Mouse (Mus musculus) neural tube, embryonic 11.5 days (tissue): ENCODE results near the gene Akap9. TPM values are rescaled to one million over a fixed set of nuclear protein-coding genes. Genes with fewer than 3 reads are reported as not detected.

ENCODE experiments used
- ATAC-seq: fragments of 200-750 bp; cut with Nextera tagmentation; 2 replicates; pipeline ENCODE4 v1.8.0; 2017; ENCODE audit warnings: moderate number of reproducible peaks, mild to moderate bottlenecking, moderate TSS enrichment, moderate library complexity; ENCODE audit not compliant: insufficient read depth, low FRiP score, low TSS enrichment
- DNase-seq: peaks from one replicate; pipeline ENCODE4 v3.0.0-alpha.2; 2015; ENCODE audit warnings: low spot score
- H3K27ac ChIP-seq: fragments of 300-500 bp; sonication (generic); 2 replicates; pipeline ENCODE4 v1.5.1; 2014; ENCODE audit warnings: low read depth, mild to moderate bottlenecking, low read length
- H3K27me3 ChIP-seq: fragments of 300-500 bp; sonication (generic); 2 replicates; pipeline ENCODE4 v1.6.1; 2014; ENCODE audit warnings: mild to moderate bottlenecking, low read length, mixed read lengths; ENCODE audit not compliant: control insufficient read depth, insufficient read depth
- H3K36me3 ChIP-seq: fragments of 300-500 bp; sonication (generic); 2 replicates; pipeline ENCODE4 v1.6.1; 2014; ENCODE audit warnings: mild to moderate bottlenecking, low read length, moderate library complexity, mixed read lengths; ENCODE audit not compliant: control insufficient read depth, insufficient read depth
- H3K4me1 ChIP-seq: fragments of 300-500 bp; sonication (generic); 2 replicates; pipeline ENCODE4 v1.6.1; 2014; ENCODE audit warnings: low read length, mixed read lengths; ENCODE audit not compliant: control insufficient read depth, insufficient read depth
- H3K4me2 ChIP-seq: fragments of 300-500 bp; sonication (generic); 2 replicates; pipeline ENCODE4 v1.6.1; 2014; ENCODE audit warnings: low read depth, mild to moderate bottlenecking, moderate library complexity
- H3K4me3 ChIP-seq: fragments of 300-500 bp; sonication (generic); 2 replicates; pipeline ENCODE4 v1.5.1; 2014; ENCODE audit warnings: low read depth, low read length
- H3K9ac ChIP-seq: fragments of 300-500 bp; sonication (generic); 2 replicates; pipeline ENCODE4 v1.6.1; 2014; ENCODE audit warnings: mild to moderate bottlenecking, low read length
- H3K9me3 ChIP-seq: fragments of 300-500 bp; sonication (generic); 2 replicates; pipeline ENCODE4 v1.6.1; 2016; ENCODE audit warnings: low read length; ENCODE audit not compliant: control insufficient read depth
- WGBS: fragments of 180-500 bp; shearing (Covaris S2); extraction: QIAGEN DNeasy Blood & Tissue Kit; methylation state at CpG from one replicate; pipeline ENCODE4 v1.1.7; 2014; 5-methylcytosine and 5-hydroxymethylcytosine counted together
- polyA plus RNA-seq: library from polyadenylated mRNA; unstranded; fragments of >200 nt; fragmentation: Nextera tagmentation; extraction: Ambion mirVana; gene quantifications from 2 replicates; pipeline ENCODE4 v1.2.1, GENCODE M21; 2014

Akap9 gene
- polyA plus RNA-seq, 1 experiment from 2014 or later: 144 TPM

GRCm38 (mm10) chr5:3928690-3929046 is 814 bp downstream of the Akap9 start:
- DNase-seq: peak; percentile 57
- 0% methylated on average over 12 of the region's 12 CpGs for WGBS
- peak overlapping the region; percentile 97 for H3K4me3 ChIP-seq
- no peaks in the 10 kb centered on the region for H3K36me3 ChIP-seq
- peak overlapping the region; percentile 70 for H3K4me2 ChIP-seq
- H3K4me1 ChIP-seq: peaks cover 15% of the 10 kb centered on the region; the same call in 1 of the 2 replicates
- H3K9me3 ChIP-seq: no peaks in the 10 kb centered on the region
- no peaks in the 10 kb centered on the region for H3K27me3 ChIP-seq
- H3K27ac ChIP-seq: peak overlapping the region; percentile 94
- peak; percentile 48 for ATAC-seq
- H3K9ac ChIP-seq: peak overlapping the region; percentile 100

GRCm38 (mm10) chr5:3930760-3931159 is 2.9 kb downstream of the Akap9 start:
- Histone ChIP-seq H3K9me3 (no peaks in the 10 kb centered on the region), H3K4me2 (no peak overlapping the region), H3K27me3 (no peaks in the 10 kb centered on the region), H3K4me3 (no peak overlapping the region), H3K36me3 (no peaks in the 10 kb centered on the region), H3K4me1 (peaks cover 15% of the 10 kb centered on the region; the same call in 1 of the 2 replicates), H3K27ac (no peak overlapping the region), H3K9ac (no peak overlapping the region)
- DNase-seq (no peak), ATAC-seq (no peak)
- 67% methylated on average over 5 of the region's 5 CpGs for WGBS

GRCm38 (mm10) chr5:3931636-3932035 is 3.8 kb downstream of the Akap9 start:
- no peaks in the 10 kb centered on the region for H3K36me3 ChIP-seq
- H3K4me3 ChIP-seq: no peak overlapping the region
- no peak overlapping the region for H3K9ac ChIP-seq
- no peaks in the 10 kb centered on the region for H3K27me3 ChIP-seq
- peaks cover 15% of the 10 kb centered on the region; the same call in 1 of the 2 replicates for H3K4me1 ChIP-seq
- DNase-seq (no peak), ATAC-seq (no peak)
- no peak overlapping the region for H3K4me2 ChIP-seq
- H3K27ac ChIP-seq: no peak overlapping the region
- H3K9me3 ChIP-seq: no peaks in the 10 kb centered on the region
- 90% methylated on average over 3 of the region's 3 CpGs for WGBS

- H3K27ac ChIP-seq: no peak overlapping the region
- no peaks in the 10 kb centered on the region for H3K9me3 ChIP-seq
- H3K4me2 ChIP-seq: no peak overlapping the region
- H3K4me3 ChIP-seq: no peak overlapping the region
- no peaks in the 10 kb centered on the region for H3K27me3 ChIP-seq
- H3K4me1 ChIP-seq: peaks cover 15% of the 10 kb centered on the region; the same call in 1 of the 2 replicates
- ATAC-seq (no peak), DNase-seq (no peak)
- WGBS: 95% methylated on average over 3 of the region's 3 CpGs
- no peak overlapping the region for H3K9ac ChIP-seq
- H3K36me3 ChIP-seq: no peaks in the 10 kb centered on the region
Measured at GRCm38 (mm10) chr5:3933551-3933950, 5.7 kb downstream of the Akap9 start.

GRCm38 (mm10) chr5:3935266-3935665 is 7.4 kb downstream of the Akap9 start:
- no peak overlapping the region for H3K4me2 ChIP-seq
- no peak for ATAC-seq
- H3K27me3 ChIP-seq: no peaks in the 10 kb centered on the region
- 92% methylated on average over 5 of the region's 5 CpGs for WGBS
- peaks cover 4% of the 10 kb centered on the region; the same call in 1 of the 2 replicates for H3K36me3 ChIP-seq
- H3K27ac ChIP-seq: no peak overlapping the region
- H3K9me3 ChIP-seq: no peaks in the 10 kb centered on the region
- peaks cover 4% of the 10 kb centered on the region; the same call in 1 of the 2 replicates for H3K4me1 ChIP-seq
- no peak overlapping the region for H3K4me3 ChIP-seq
- H3K9ac ChIP-seq: no peak overlapping the region
- no peak for DNase-seq

- H3K27ac ChIP-seq: no peak overlapping the region
- no peaks in the 10 kb centered on the region for H3K27me3 ChIP-seq
- no peak overlapping the region for H3K9ac ChIP-seq
- no peaks in the 10 kb centered on the region for H3K9me3 ChIP-seq
- WGBS: 90% methylated on average over 8 of the region's 8 CpGs
- no peak for DNase-seq
- H3K4me1 ChIP-seq: no peaks in the 10 kb centered on the region
- H3K36me3 ChIP-seq: peaks cover 4% of the 10 kb centered on the region; the same call in 1 of the 2 replicates
- no peak overlapping the region for H3K4me3 ChIP-seq
- no peak overlapping the region for H3K4me2 ChIP-seq
- no peak for ATAC-seq
Measured at GRCm38 (mm10) chr5:3935778-3936554, 8.1 kb downstream of the Akap9 start.

- H3K4me3 ChIP-seq: no peak overlapping the region
Measured at GRCm38 (mm10) chr5:3938905-3939304, 11.1 kb downstream of the Akap9 start.

GRCm38 (mm10) chr5:3939335-3939734 is 11.5 kb downstream of the Akap9 start:
- DNase-seq (no peak), ATAC-seq (no peak)
- Histone ChIP-seq H3K4me3 (no peak overlapping the region), H3K36me3 (peaks cover 4% of the 10 kb centered on the region; the same call in 1 of the 2 replicates), H3K4me1 (no peaks in the 10 kb centered on the region), H3K9ac (no peak overlapping the region), H3K4me2 (no peak overlapping the region), H3K27me3 (no peaks in the 10 kb centered on the region), H3K9me3 (no peaks in the 10 kb centered on the region), H3K27ac (no peak overlapping the region)
- 93% methylated on average over 5 of the region's 5 CpGs for WGBS

More at GRCm38 (mm10) chr5:3938905-3939304, 11.1 kb downstream of the Akap9 start:
- no peak for ATAC-seq
- no peak overlapping the region for H3K4me2 ChIP-seq
- H3K27ac ChIP-seq: no peak overlapping the region
- peaks cover 4% of the 10 kb centered on the region; the same call in 1 of the 2 replicates for H3K36me3 ChIP-seq
- DNase-seq: no peak
- WGBS: 94% methylated on average over 3 of the region's 3 CpGs
- H3K9me3 ChIP-seq: no peaks in the 10 kb centered on the region
- H3K4me1 ChIP-seq: no peaks in the 10 kb centered on the region
- H3K27me3 ChIP-seq: no peaks in the 10 kb centered on the region
- H3K9ac ChIP-seq: no peak overlapping the region

- peaks cover 4% of the 10 kb centered on the region; the same call in 1 of the 2 replicates for H3K36me3 ChIP-seq
- no peaks in the 10 kb centered on the region for H3K9me3 ChIP-seq
- no peaks in the 10 kb centered on the region for H3K4me1 ChIP-seq
- H3K27me3 ChIP-seq: no peaks in the 10 kb centered on the region
- ATAC-seq (no peak), DNase-seq (no peak)
- 95% methylated on average over 2 of the region's 2 CpGs for WGBS
- no peak overlapping the region for H3K4me3 ChIP-seq
- no peak overlapping the region for H3K4me2 ChIP-seq
- no peak overlapping the region for H3K9ac ChIP-seq
- H3K27ac ChIP-seq: no peak overlapping the region
Measured at GRCm38 (mm10) chr5:3941240-3941639, 13.4 kb downstream of the Akap9 start.
